Mouse (Mus musculus): Measurements from ENCODE around the gene Pax5.

DNA sequence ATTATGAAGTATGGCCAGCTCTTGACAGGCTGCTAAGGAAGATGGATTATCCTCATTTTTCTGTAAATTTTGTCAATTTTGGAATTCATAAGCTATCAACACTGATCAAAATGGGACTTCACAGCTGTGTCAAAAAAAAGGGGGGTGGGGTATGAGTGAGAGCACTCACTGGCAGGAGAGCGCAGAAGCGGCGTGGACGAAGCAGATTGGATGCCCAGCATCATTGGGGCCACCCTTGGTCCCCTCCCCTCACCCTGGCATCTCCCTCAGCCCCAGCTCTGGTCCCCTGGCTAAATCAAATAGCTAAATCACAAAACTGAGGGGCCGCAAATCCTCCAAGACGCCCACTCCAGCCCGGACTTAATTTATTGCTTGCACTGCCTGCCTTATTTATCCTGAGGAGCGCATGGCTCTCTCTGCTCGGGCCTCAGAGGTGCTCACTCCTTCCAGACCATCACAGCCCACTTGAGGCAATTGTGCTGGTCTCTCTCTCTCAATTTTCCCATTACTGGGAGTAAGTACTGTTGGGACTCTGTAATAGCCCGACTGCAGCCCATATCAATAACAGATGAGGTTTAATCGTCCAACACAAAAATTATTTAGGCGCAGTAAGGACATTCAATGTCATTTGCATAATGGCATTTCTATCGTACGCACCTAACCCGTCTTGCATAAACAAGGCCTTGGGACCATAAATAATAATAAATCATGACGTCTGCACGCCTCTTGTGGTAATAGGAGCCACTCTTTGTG lies 87.4 kb downstream of the Pax5 start:
- TF ChIP-seq CTCF (IDR thresholded peaks at IDR 0.05; ENCODE audit: control insufficient read depth, insufficient read depth, low read length) = no peak
- TF ChIP-seq POLR2A (IDR thresholded peaks at IDR 0.05; ENCODE audit: borderline replicate concordance, control insufficient read depth, low read depth, low read length) = no peak

Data from bone marrow, adult 2 months (tissue).